Mouse (Mus musculus) myocyte (in vitro differentiated cells): ENCODE measurements around the gene Gmds.

Experiments used
- CEBPB ChIP-seq: IDR thresholded peaks from 2 replicates; pipeline ENCODE4 v1.6.1; 2011; ENCODE audit warnings: mild to moderate bottlenecking, moderate library complexity; ENCODE audit not compliant: poor library complexity, insufficient read depth, severe bottlenecking
- E2F4 ChIP-seq: IDR thresholded peaks from one replicate; pipeline ENCODE4 v1.6.1; 2011; ENCODE audit warnings: mild to moderate bottlenecking, control low read depth, moderate library complexity; ENCODE audit not compliant: insufficient read depth
- MAX ChIP-seq: IDR thresholded peaks from one replicate; pipeline ENCODE4 v1.6.1; 2011; ENCODE audit warnings: low read depth, mild to moderate bottlenecking, control low read depth
- MYOD1 ChIP-seq, 3 experiments: IDR thresholded peaks; one replicate each; pipeline ENCODE4 v1.6.1; 2011; ENCODE audit warnings: control low read depth in 2 of 3, low read depth in 2 of 3, mild to moderate bottlenecking in 2 of 3, moderate library complexity in 1 of 3; ENCODE audit not compliant: insufficient read length in 2 of 3, control insufficient read depth in 1 of 3
- MYOG ChIP-seq, 3 experiments: IDR thresholded peaks; one replicate each; pipeline ENCODE4 v1.6.1; 2011; ENCODE audit warnings: control low read depth in 2 of 3, low read depth in 2 of 3, mild to moderate bottlenecking in 2 of 3; ENCODE audit not compliant: insufficient read length in 2 of 3, control insufficient read depth in 1 of 3, insufficient read depth in 1 of 3
- POLR2A ChIP-seq: IDR thresholded peaks from one replicate; pipeline ENCODE4 v1.6.1; 2011; ENCODE audit warnings: low read depth, mild to moderate bottlenecking, control low read depth, moderate library complexity; ENCODE audit not compliant: insufficient read length
- POLR2AphosphoS2 ChIP-seq: IDR thresholded peaks from one replicate; pipeline ENCODE4 v1.6.1; 2011; ENCODE audit warnings: low read depth, control low read depth; ENCODE audit not compliant: insufficient read length
- REST ChIP-seq: IDR thresholded peaks from one replicate; pipeline ENCODE4 v1.6.1; 2011; ENCODE audit warnings: mild to moderate bottlenecking, control low read depth, moderate library complexity; ENCODE audit not compliant: insufficient read depth, insufficient read length
- SRF ChIP-seq: IDR thresholded peaks from one replicate; pipeline ENCODE4 v1.6.1; 2011; ENCODE audit warnings: low read depth; ENCODE audit not compliant: control insufficient read depth, insufficient read length
- TCF12 ChIP-seq: IDR thresholded peaks from one replicate; pipeline ENCODE4 v1.6.1; 2011; ENCODE audit warnings: mild to moderate bottlenecking, control low read depth; ENCODE audit not compliant: poor library complexity, insufficient read depth, severe bottlenecking
- TCF3 ChIP-seq: IDR thresholded peaks from one replicate; pipeline ENCODE4 v1.6.1; 2011; ENCODE audit warnings: low read depth, control low read depth; ENCODE audit not compliant: insufficient read length
- USF1 ChIP-seq: IDR thresholded peaks from one replicate; pipeline ENCODE4 v1.6.1; 2011; ENCODE audit warnings: low read depth, mild to moderate bottlenecking, control low read depth, moderate library complexity

DNA sequence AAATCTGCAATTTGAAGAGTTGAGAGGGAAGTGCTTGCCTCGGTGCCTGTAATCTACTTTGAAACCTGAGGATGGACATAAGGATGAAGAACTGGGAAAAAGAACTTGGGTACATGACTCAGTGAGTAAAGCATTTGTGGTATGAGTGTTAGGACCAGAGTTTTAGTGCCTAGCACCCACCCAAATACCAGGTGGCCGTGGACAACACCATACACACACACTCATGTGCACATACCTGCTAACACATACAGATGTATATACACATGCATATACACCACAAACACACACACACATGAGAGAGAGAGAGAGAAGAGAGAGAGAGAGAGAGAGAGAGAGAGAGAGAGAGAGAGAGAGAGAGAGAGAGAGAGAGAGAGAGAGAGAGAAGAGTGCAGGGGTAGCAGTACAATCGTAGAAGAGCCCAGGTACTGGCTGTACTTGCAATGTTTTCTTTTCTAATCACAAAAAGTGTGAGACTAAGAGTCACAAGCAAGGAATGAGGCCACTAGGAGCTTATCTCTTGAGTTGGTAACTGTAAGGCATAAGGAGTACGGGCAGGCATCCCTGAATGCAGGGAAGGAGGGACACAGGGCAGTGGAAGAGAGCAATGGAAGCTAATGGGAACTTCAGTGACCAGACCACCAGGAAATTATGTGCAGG lies 33.5 kb upstream of the Gmds start:
- no peak for TF ChIP-seq POLR2A
- TF ChIP-seq MAX, result no peak
- no peak for TF ChIP-seq REST
- TF ChIP-seq TCF12, result no peak
- no peak for TF ChIP-seq MYOG (IDR thresholded peaks at IDR 0.05; ENCODE audit: control insufficient read depth in 1 of 3, insufficient read depth in 1 of 3, insufficient read length in 2 of 3, low read depth in 2 of 3)
- TF ChIP-seq USF1, result no peak
- TF ChIP-seq POLR2AphosphoS2, result no peak
- no peak for TF ChIP-seq TCF3
- no peak for TF ChIP-seq E2F4
- TF ChIP-seq CEBPB, result no peak
- TF ChIP-seq MYOD1 (IDR thresholded peaks at IDR 0.05; ENCODE audit: control insufficient read depth in 1 of 3, insufficient read length in 2 of 3, low read depth in 2 of 3), result peak in 2 of 3 experiments; percentile 12 to 19
- no peak for TF ChIP-seq SRF
